Mouse (Mus musculus) brown adipose tissue, adult 24 weeks (tissue): ENCODE results near the gene Cbwd1. TPM values are rescaled to one million over a fixed set of nuclear protein-coding genes. Genes with fewer than 3 reads are reported as not detected.

Experiments
- H3K27ac ChIP-seq: fragments of 200-500 bp; replicated peaks from 2 replicates; pipeline ENCODE4 v1.5.1; 2012; ENCODE audit warnings: low read depth, mild to moderate bottlenecking, low read length
- H3K4me1 ChIP-seq: fragments of 200-500 bp; 2 replicates; pipeline ENCODE4 v1.6.1; 2012; ENCODE audit warnings: low read length, mixed read lengths; ENCODE audit not compliant: control insufficient read depth, insufficient read depth, insufficient read length
- H3K4me3 ChIP-seq: fragments of 200-500 bp; 2 replicates; pipeline ENCODE4 v1.5.1; 2012; ENCODE audit warnings: low read depth, mild to moderate bottlenecking, low read length, moderate library complexity; ENCODE audit not compliant: insufficient read depth
- polyA plus RNA-seq: library from polyadenylated mRNA; stranded (reverse); fragments of >200 nt; gene quantifications from 2 replicates; pipeline ENCODE4 v1.2.4, GENCODE M21; 2012; ENCODE audit not compliant: missing spikeins, insufficient read depth, insufficient read length

Cbwd1 gene
- polyA plus RNA-seq, 1 experiment, result 20.7 TPM

DNA sequence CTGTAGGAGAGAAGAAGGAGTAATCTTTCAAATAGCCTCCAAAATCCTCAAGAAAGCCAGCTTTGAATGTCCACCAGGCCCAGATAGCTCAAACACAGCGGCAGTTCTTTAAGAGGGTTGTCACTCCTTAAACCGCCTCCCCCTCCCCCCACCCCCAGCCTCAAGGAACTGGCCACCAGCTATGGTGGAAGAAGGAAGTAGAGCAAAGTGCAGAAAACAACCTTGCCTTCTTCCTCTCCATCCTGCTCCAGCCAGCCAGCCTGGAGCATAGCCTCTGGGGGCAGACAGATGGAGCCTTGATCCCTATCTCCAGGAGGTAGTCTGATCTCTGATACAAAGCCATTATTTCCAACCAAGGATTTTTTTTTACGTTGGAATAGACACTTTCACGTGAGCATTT lies 25.9 kb upstream of the Cbwd1 start:
- Histone ChIP-seq H3K4me3 (no peak overlapping the region), H3K27ac (no peak overlapping the region), H3K4me1 (peaks cover 5% of the 10 kb centered on the region; the same call in 1 of the 2 replicates)

- no peak overlapping the region for H3K27ac ChIP-seq
- H3K4me1 ChIP-seq, result peaks cover 10% of the 10 kb centered on the region; the same call in 1 of the 2 replicates
- H3K4me3 ChIP-seq, result no peak overlapping the region
These were observed 23.6 kb upstream of the Cbwd1 start for GRCm38 (mm10) chr19:24985045-24985444.

- Histone ChIP-seq H3K4me1 (peaks cover 10% of the 10 kb centered on the region; the same call in 1 of the 2 replicates), H3K4me3 (no peak overlapping the region), H3K27ac (no peak overlapping the region)
These were observed 22.6 kb upstream of the Cbwd1 start for GRCm38 (mm10) chr19:24983857-24984498.

DNA sequence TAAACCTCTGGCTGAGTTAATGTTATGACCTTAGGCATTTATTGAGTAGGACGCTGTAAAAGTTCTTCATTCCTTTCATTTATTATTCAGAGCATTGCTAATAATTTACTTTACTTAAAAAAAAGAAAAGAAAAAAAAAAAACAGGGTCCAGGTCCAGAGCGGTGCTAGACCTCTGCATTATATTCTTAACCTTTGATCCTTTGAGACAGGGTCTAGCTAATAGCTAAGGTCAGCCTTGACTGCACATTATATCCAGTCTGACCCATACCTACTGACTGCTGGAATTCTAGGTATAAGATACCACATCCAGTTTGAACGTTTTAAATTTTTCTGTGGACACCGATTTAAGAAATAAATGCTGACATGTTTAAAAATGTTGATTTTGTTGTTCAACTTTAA lies 21.6 kb upstream of the Cbwd1 start:
- Histone ChIP-seq H3K27ac (no peak overlapping the region), H3K4me3 (no peak overlapping the region), H3K4me1 (peaks cover 6% of the 10 kb centered on the region; the same call in 1 of the 2 replicates)

DNA sequence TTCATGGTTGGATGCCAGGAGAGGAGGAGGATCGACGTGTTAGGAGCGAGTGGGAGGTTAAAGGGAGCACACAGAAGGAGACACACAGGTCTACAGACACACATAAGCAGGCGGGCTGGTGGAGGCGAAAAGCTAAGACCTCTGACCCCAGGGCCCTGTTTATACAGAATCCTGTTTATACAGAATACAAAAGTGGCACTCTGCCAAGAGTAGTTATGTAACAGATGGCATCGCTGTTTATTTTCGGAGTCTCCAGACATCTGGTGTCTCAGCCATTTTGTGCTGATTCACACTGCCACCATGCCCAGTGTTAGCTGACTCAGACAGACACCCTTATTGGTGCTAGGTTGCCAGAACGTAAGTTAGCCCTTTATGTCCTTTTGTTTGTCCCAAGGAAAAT lies 19.9 kb upstream of the Cbwd1 start:
- H3K4me3 ChIP-seq, result no peak overlapping the region
- H3K4me1 ChIP-seq, result peaks cover 5% of the 10 kb centered on the region; the same call in 1 of the 2 replicates
- H3K27ac ChIP-seq, result no peak overlapping the region

DNA sequence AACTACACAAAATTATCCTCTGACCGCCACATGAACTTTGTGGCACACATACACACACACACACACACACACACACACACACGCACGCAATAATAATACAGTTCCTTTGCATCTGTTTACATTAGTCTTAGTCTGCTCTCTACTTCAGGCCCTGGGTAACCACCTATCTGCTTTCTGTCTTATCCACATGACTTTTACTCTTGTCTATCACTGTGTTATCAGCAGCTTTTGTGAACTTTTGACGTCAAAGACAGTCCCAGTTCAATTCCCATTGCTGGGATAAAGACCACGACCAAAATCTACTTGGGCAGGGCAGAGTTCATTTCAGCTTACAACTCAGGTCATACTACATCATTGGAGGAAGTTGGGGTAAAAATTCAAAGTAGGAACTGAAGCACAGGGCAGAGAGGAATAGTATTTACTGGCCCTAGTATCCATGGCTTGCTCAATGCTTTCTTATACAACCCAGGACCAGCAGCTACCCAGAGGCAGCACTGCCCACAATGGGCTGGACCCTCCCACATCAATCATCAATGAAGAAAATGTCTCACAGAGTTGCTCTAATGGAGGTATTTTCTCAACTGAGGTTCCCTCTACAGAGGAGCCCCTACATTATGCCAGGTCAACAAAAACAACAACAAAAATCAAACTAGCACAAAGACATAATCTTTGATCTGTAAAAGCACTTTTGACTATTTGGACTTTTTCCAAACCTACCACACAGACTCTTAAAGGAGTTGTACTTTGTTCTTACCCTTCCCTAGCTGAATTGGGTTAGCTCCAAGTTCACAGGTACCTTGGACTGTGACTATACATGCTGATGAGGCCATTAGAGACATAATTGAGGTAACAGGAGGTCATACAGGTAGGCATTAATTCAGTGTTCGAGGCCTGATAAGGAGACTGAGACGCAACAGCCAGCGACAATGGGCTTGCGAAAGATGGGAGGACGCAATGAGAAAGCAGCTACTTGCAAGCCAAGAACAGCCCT lies 17.7 kb upstream of the Cbwd1 start:
- Histone ChIP-seq H3K4me3 (no peak overlapping the region), H3K27ac (no peak overlapping the region), H3K4me1 (peaks cover 5% of the 10 kb centered on the region; the same call in 1 of the 2 replicates)

- H3K27ac ChIP-seq, result no peak overlapping the region
- peaks cover 5% of the 10 kb centered on the region; the same call in 1 of the 2 replicates for H3K4me1 ChIP-seq
- H3K4me3 ChIP-seq, result no peak overlapping the region
These were observed 16.6 kb upstream of the Cbwd1 start for GRCm38 (mm10) chr19:24977991-24978390.

DNA sequence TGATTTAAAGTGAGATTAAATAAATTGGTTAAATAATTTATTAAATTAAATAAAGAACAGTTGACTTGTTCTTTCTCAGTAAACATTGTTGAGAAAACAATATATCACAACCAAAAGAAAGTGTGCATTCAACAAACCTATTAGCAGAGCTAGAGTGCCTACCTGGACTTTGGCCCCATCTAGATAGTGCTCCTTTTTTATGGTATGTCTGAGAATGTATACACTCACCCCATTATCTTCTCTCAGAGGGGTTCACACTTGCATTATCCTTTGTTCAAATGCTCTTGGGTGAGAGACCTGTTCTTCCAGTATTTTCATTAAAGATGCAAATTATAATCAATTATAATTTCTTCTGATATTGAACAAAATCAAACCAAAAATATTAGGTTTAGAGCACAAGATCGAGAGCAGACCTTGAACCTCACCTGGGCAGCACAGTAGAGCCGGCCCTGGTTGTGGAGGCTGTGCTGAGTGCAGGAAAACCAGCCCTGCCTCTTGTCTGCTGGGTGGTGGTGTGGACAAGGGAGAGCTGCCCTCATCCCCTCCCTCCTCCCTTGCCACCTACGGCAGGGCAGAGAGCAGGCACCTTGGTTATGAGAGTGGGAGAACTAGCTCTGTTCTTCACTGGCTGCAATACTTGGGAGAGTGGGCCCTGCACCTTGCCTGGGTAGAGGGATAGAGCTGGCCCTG lies 11.4 kb upstream of the Cbwd1 start:
- no peak overlapping the region for H3K27ac ChIP-seq
- no peaks in the 10 kb centered on the region for H3K4me1 ChIP-seq
- H3K4me3 ChIP-seq, result no peak overlapping the region

- H3K4me1 ChIP-seq, result no peaks in the 10 kb centered on the region
- no peak overlapping the region for H3K27ac ChIP-seq
- no peak overlapping the region for H3K4me3 ChIP-seq
These were observed 9.9 kb upstream of the Cbwd1 start for GRCm38 (mm10) chr19:24971307-24971706.

GRCm38 (mm10) chr19:24966941-24967340 lies 5.5 kb upstream of the Cbwd1 start:
- no peak overlapping the region; the same call in 1 of the 2 replicates for H3K27ac ChIP-seq
- H3K4me3 ChIP-seq, result no peak overlapping the region
- H3K4me1 ChIP-seq, result no peaks in the 10 kb centered on the region

DNA sequence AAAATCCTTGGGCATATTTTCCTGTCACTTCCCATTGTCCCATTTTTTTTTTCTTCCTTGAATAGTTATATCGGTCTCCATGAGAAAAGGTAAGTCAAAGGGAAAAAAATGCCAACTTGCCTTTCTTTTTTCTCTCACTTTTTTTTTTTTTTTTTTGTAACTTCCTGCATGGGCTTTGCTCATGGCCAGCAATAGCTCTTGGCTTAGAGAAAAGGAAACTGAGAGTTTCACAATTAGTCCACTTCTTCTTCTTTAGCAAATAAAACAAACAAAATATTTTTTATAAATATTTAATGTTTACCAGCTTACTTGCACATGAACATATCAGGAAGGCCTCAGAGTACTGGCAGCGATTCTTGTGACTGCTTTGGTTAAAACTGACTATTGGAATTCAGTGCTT lies 4.8 kb upstream of the Cbwd1 start:
- Histone ChIP-seq H3K4me1 (no peaks in the 10 kb centered on the region), H3K4me3 (no peak overlapping the region), H3K27ac (no peak overlapping the region)

GRCm38 (mm10) chr19:24958531-24958930 lies 2.9 kb downstream of the Cbwd1 start:
- Histone ChIP-seq H3K4me3 (no peak overlapping the region), H3K27ac (no peak overlapping the region), H3K4me1 (no peaks in the 10 kb centered on the region)

DNA sequence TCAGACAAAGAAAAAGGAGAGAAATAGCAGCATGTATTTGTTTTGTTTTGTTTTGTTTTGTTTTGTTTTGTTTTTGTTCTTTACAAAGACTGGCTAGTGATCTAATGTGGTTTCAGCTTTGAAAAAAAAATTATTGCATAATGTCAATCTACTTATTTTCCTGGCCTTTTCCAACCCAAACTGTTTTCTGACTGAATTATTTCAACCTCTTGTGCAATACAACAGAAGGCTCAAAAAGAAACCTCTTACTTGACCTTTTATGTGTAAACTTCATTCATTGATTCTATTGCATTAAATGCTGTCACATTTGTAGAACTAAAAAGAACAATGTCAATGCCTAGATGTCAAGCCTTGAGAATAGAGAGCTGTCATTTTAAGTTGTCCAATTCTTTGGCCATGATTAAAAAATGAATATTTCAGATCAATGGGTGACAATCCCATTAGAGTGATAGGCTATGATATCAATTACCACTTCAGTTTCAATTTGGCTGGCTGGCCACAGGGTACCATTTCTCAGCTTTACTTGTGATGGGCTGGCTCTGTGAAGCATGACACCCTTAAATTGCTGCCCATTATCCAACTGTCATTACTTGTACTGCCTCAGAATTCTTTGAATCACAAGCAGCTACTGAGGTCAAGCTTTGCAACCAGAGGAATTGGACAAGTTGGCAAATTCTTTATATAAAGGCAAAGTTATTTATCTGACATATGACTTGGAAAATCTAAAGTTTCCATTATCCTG lies 15.7 kb downstream of the Cbwd1 start:
- no peaks in the 10 kb centered on the region for H3K4me1 ChIP-seq
- H3K4me3 ChIP-seq, result no peak overlapping the region
- H3K27ac ChIP-seq, result no peak overlapping the region

DNA sequence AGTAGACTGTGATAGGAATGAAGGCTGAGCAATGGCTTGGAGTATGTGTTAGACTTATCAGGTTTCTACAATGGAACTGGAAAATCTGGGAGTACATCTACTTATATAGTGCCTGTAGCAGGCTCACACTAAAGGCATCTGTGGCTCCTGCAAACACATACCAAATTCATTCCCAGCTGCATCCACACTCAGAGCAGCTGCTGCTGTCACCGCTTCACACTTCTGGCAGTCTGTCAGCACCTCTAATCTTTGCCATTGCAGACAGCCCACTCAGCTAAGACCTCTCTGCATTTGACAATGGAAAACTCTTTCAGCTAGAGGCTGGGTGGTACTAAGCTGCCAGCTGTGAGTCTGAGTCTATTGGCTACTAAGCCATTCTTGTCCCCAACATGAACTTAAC lies 24.3 kb downstream of the Cbwd1 start:
- Histone ChIP-seq H3K4me3 (no peak overlapping the region), H3K27ac (no peak overlapping the region), H3K4me1 (no peaks in the 10 kb centered on the region)
